In genomic region chr6:32850960-32851359, GRCm38 (mm10) we compare ENCODE assay signal across 17 mouse cellular contexts.
DNase-seq lines count a peak whose midpoint lies in the region; ATAC-seq lines count a peak whose summit lies in the region.
"Had no signal": no experiment of that assay in that cellular context is flagged by ENCODE, and none has a peak within 500 bp of the region (broad histone marks: within the 10 kb centered on the region; RNA-seq: fewer than 3 reads in every experiment).

No protein-coding gene starts in this region.

- H3K27me3 ChIP-seq in liver, embryonic 15.5 days: no peaks in the 10 kb centered on the region
- H3K27me3 ChIP-seq: forebrain, embryonic 15.5 days; limb, embryonic 13.5 days had no signal

- no peaks in the 10 kb centered on the region for H3K36me3 ChIP-seq in liver, embryonic 15.5 days (replicated peaks)
- H3K36me3 ChIP-seq: forebrain, embryonic 15.5 days; midbrain, embryonic 10.5 days had no signal

- peak overlapping the region; percentile 48 for H3K4me2 ChIP-seq in liver, embryonic 15.5 days
- H3K4me2 ChIP-seq: forebrain, embryonic 15.5 days; limb, embryonic 13.5 days had no signal

- peak; percentile 94 for ATAC-seq in common myeloid progenitor, adult 5-6 weeks (replicated peaks; ENCODE audit: low read depth, poor library complexity, severe bottlenecking)
- ATAC-seq in liver, embryonic 15.5 days (ENCODE audit: insufficient read depth): peak; percentile 100
- ATAC-seq in activated CD4-positive, CD25-positive, alpha-beta regulatory T cell, adult 4 months: no peak
- ATAC-seq: forebrain, embryonic 15.5 days had no signal

- H3K4me1 ChIP-seq in liver, embryonic 15.5 days (replicated peaks): peaks cover 48% of the 10 kb centered on the region
- H3K4me1 ChIP-seq: limb, embryonic 13.5 days had no signal

- 27% methylated on average over 4 of the region's 4 CpGs for WGBS in liver, embryonic 15.5 days (ENCODE audit: insufficient replicate concordance)

- H3K4me3 ChIP-seq in liver, embryonic 15.5 days (replicated peaks): no peak overlapping the region
- H3K4me3 ChIP-seq: forebrain, embryonic 15.5 days; gastrocnemius, adult 2 months; limb, embryonic 13.5 days; midbrain, embryonic 10.5 days had no signal

- H3K9ac ChIP-seq in liver, embryonic 15.5 days: no peak overlapping the region
- H3K9ac ChIP-seq: forebrain, embryonic 15.5 days; limb, embryonic 13.5 days had no signal

- peak overlapping the region; percentile 77 for H3K27ac ChIP-seq in liver, embryonic 15.5 days (replicated peaks)
- H3K27ac ChIP-seq: forebrain, embryonic 15.5 days; gastrocnemius, adult 2 months; kidney, postnatal 0 days; limb, embryonic 13.5 days; midbrain, embryonic 10.5 days had no signal

- peak; percentile 25 for DNase-seq in spleen, adult 12 weeks (ENCODE audit: low spot score)
- no peak for DNase-seq in spleen, adult 18-20 months
- DNase-seq in frontal cortex, adult 2 months (ENCODE audit: extremely low spot score in 1 of 2, low spot score in 1 of 2): no peak
- DNase-seq in retina, embryonic 14.5 days (ENCODE audit: low spot score): no peak
- DNase-seq: adrenal gland, postnatal 25 days; cerebellum, adult 18-20 months; gastrocnemius, adult 2 months; heart, postnatal 4 days; lung, postnatal 14 days; thymus, postnatal 4 days had no signal

- H3K9me3 ChIP-seq in liver, embryonic 15.5 days (replicated peaks): no peaks in the 10 kb centered on the region
- H3K9me3 ChIP-seq: forebrain, embryonic 15.5 days; limb, embryonic 13.5 days; midbrain, embryonic 10.5 days had no signal
